Mouse (Mus musculus) right cerebral cortex, postnatal 25 days (tissue): ENCODE data around the gene Msantd2.

Experiments used
- DNase-seq: peaks from one replicate; pipeline ENCODE4 v3.0.0; 2022

Gene Msantd2

GRCm38 (mm10) chr9:37488611-37489396 lies at the start of gene Msantd2:
Gene Msantd2, plus strand, starts transcription at chr9:37489319.
- DNase-seq = peak; percentile 91

- DNase-seq = no peak
These were observed 36.7 kb upstream of the Msantd2 start for GRCm38 (mm10) chr9:37452401-37452800.

DNA sequence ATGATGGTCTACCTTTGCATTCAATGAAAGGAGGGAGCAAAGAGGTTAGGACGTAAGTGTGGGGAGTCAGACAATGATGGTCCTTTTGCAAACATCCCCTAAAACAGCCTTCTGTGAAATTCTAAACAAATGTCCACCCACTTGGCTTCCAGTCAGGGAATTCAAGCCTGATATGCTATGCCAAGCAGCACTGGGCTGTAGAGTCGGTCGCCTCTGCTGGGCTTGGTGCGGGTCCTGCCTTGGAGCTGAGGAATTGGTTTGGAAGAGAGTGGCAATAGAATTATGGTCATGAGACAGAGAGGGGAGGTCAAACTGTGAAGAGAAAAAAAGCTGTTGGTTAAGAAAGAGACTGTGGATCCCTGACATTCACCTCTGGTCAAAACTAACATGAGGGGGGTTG lies 35.8 kb upstream of the Msantd2 start:
- no peak for DNase-seq

GRCm38 (mm10) chr9:37454011-37454492 lies 35.1 kb upstream of the Msantd2 start:
- no peak for DNase-seq

DNA sequence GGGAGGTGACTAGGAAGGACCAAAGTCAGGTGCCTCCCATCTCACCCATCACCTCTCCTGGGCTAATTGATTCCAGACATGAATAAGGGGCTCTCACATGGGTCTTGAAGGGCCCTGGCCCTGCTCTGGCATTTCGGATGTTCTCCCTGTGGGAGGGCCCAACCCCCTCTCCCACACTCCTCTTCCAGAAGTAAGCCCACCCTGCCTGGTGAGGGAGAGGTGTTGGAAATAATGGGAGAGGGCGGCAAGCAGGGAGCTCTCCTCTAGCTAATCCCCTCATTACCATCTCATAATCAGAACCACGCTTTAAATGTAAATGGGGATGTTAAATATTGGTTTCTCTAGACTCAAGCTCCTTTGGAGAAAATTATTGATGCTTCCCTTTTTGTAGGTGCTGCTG lies 34.1 kb upstream of the Msantd2 start:
- DNase-seq = no peak

GRCm38 (mm10) chr9:37455868-37456267 lies 33.3 kb upstream of the Msantd2 start:
- no peak for DNase-seq

DNA sequence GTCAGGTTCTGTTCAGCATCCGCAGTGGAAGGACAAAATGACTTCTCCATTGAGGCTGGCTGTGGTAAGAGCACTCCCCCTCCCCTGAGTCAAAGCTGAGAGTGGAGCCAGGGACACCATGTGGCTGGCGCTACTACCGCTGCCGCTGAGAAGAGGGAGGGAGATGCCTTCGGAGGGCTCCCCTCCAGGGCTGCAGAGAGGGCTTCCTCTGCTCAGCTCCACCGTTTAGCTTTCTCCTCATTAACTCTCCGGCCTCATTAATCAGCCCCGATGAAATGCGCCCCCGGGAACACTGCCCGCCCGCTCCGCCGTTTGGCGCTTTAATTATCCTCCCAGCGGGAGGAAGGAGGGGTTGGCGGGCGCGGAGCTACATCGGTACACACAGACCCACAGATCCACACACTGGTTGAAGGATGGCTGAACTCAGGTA lies 32.6 kb upstream of the Msantd2 start:
- peak; percentile 68 for DNase-seq

DNA sequence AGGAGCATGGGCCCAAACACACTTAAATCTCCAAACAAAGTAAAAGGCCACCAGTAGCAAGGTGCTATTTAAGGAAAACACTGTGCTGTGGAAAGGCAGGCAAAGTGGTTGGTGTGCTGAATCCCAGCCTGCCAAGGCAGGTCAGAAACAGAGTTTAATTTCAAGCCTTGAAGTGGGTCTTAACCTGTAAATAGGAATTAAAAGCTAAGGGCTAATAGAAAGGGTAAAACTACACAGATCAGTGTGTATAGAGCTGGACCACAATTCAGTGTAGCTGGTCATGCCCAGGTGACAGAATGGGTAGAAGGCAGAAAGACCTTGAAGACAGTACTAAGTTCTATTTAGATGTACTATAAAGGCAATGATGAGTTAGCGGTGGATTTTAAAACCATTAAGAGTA lies 32.0 kb upstream of the Msantd2 start:
- DNase-seq = no peak

DNA sequence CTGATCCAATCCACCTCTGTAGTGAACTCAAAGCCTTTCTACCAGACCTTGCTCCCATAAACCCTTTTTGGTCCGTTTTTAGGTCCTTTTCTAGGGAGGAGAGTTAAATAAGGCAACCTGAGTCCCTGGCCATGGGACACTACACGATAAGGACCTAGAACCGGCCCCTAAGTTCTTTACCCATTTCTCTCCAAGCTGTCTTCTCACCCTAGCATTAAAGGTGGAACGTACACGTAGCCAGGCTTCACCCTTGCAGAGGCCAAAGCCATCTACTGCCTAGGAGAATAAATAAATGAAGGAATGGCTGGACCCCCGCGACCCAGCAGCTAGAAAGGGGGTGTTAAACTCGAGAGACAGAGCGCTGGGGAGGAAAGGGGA lies 29.5 kb upstream of the Msantd2 start:
- DNase-seq = no peak

DNA sequence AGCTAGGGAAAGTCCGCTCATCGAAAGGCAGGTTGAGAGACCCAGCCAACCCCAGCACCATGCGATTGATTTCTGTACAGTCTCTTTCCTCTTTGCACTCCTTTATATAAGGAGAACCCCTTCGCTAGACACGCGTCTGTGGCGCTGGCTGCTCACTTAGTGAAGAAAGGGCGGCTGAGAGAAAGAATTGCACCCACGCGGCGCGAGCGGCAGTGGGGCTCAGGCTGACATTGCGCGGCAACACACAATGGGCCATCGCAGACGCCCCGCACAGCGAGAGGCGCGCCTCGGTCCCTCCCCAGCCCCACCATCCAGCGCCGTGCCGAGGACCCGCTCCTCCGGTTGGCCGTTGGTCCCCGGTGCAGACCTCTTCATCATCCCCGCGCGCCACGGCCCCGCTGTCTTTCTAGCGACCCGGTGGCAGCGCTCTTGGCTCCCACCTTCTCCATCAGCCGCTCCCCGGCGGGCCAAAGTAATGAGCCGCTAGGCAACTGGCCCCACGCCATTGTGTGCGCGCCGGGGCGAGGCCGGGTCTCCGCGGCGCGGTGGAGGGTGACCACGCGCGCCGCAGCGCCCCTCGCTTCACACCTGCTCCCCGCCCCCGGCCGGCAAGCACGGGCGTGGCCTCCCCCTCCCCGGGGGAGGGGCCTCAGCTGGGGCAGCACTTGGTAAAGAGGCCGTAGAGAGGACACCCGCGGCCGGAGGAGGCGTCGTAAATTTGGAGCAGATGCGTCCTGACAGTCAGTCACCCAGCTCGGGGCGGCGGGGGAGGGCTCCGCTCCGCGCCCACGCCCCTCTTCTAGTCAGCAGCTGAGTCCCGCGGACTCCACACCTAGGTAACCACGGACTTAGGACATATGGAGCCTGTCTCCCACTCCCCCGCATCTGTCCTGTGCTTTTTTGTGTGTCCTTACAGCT lies 28.8 kb upstream of the Msantd2 start:
- DNase-seq = peak; percentile 67

- no peak for DNase-seq
These were observed 28.2 kb upstream of the Msantd2 start for GRCm38 (mm10) chr9:37460961-37461340.

GRCm38 (mm10) chr9:37461571-37461970 lies 27.5 kb upstream of the Msantd2 start:
- no peak for DNase-seq

DNA sequence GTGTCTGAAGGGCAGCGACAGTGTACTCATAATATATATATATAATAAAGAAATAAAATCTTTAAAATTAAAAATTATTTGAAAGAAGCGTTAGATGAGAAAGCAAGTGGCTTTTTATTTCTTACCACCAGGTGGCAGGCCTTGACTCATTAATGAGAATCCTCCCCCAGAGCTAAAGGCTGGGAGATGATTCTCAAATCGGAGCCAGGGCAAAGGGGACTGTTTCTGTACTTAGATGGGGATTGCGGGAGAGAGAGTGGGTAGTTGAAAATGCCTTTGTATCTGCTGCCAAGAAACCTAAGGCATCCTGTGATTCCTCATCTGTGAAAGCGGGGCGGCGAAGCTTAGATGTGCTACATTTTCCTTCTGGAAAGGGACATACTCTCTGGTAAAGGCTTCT lies 26.4 kb upstream of the Msantd2 start:
- DNase-seq = peak; percentile 30

GRCm38 (mm10) chr9:37473611-37474125 lies 15.5 kb upstream of the Msantd2 start:
- DNase-seq = no peak

DNA sequence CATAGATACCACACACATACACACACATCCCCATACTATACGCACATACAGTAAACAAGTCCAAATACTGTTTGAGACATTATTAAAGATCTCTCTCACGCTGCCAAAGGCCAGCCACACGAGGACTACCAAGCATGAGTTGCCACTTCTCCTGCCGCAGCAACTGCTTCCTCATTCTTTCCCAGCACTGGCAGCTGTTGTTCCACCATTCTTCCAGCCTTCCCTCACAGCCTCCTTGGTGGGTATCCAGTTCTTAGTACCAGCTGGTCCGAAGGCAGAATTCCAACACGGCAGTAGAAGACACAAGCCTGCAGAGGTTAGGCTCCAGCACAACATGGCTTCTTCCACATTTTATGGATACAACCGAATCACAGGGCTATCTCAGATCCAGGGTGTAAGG lies 14.2 kb upstream of the Msantd2 start:
- peak; percentile 34 for DNase-seq

DNA sequence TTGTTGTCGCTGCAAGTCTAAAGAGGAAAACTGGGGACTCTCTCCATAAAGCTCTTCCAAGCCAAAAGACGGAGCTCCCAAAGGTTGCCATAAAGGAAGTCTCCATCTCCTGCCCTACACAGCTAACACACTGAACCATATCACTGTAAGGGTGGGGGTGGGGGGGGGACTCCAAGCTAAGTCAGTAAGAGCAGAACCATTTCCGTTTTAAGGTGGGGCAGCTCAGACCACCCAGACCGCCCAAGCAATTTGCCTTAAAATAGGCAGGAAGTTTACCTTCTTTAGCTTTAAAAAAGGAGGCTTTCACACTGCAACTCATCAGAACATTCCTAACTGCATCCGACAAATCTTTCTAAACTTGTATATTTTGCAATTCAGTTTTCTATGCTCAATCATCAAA lies 4.0 kb upstream of the Msantd2 start:
- DNase-seq = no peak

DNA sequence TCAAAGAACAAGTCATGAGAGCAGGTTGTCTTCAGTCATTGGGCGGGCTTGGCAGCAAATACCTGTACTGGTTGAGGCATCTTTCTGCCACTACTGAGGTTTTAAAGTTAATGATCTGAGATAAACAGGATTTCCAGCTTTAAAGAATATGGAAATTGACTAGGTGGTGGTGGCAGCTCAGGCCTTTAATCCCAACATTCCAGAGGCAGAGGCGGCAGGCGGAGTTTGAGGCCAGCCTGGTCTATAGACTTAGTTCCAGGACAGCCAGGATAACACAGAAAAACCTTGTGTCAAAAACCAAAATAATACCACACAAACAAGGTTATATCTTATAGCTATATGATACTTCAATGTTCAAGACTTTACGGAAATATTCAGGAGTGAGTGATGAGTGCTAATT lies 1.1 kb upstream of the Msantd2 start:
- no peak for DNase-seq

GRCm38 (mm10) chr9:37489446-37490120 lies 464 bp downstream of the Msantd2 start:
- DNase-seq = peak; percentile 39

GRCm38 (mm10) chr9:37495761-37496160 lies 6.6 kb downstream of the Msantd2 start:
- DNase-seq = no peak

- DNase-seq = no peak
These were observed 7.2 kb downstream of the Msantd2 start for GRCm38 (mm10) chr9:37496325-37496724.

DNA sequence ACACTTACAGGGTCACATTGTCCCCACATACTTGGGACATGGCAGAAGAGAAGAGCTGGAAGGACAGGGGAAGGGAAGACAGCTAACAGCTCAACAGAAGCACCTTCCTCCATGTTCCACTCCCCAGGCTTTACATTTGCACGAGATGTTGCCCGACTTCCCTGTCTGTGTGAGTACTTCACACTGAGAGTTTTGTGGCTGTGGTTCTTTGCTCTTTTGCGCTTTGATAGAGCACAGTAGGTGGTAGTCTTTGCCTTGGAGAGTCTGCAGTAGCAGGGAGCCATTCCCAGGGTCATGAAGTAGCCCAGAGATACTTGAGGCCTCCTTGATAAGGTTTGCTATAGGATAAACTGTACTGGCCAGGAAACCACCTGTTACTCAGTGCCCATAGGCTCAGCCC lies 11.1 kb downstream of the Msantd2 start:
- no peak for DNase-seq

DNA sequence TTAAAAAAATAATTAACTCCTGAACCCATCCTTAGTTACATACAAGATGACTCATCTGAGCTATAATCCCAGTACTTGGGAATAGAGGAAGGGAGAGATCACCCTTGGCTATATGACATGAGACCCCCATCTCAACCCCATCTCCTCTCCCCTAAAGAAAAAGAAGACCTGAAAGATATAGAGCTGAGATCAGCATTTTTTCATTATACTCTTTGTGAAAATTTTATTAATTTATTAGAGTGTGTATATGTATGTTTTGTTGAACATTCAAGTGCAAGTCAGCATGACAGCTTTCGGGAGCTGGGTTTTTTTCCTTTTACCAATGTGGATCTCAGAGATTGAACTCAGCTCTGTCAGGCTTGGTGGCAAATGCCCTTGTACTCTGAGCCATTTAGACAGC lies 12.1 kb downstream of the Msantd2 start:
- DNase-seq = no peak

DNA sequence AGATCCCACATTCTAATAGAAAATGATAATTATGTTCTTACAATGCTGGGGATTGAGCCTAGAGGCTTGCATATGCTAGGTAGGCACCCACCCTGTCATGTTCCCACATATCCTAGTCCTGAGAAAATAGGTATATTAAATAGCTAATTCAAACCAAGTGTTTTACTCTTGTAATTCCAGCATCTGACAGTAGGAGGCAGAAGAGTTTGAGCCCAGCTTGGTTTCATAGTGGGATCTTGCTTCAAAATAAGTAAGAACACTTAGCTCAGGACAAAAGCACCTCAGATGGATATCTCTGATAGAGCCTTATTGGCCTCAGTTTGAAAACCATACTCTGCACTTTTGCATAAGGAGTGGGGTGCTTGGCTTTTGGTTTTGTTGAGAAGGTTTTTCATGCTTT lies 15.2 kb downstream of the Msantd2 start:
- DNase-seq = no peak
